Mouse (Mus musculus): ENCODE data around the gene U2surp.

DNA sequence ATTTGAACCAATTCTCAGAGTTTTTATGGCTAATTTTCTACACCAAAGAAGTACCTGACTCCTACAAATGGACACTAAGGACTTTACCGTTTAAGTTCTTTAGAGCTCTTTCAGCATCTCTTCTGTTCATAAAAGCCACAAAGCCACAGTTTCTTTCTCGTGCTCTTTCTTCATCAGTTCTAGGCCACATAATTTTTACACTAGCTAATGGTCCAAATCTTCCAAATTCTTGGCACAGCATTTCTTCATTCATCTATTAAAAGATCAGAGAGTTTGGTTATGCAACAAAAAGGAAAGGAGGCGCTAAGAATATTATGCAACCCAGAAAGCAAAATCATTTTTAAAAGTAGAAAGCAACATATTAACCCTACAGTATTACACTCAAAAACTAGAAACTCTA is 21.8 kb downstream of the U2surp start:
- no peak for TF ChIP-seq CTCF (IDR thresholded peaks at IDR 0.05; ENCODE audit: borderline replicate concordance, control insufficient read depth, extremely low read depth, insufficient read depth, low read length, poor library complexity)
- no peak for TF ChIP-seq POLR2A (IDR thresholded peaks at IDR 0.05; ENCODE audit: control insufficient read depth, extremely low read depth, insufficient read depth, low read length, poor library complexity)

All from thymus, adult 2 months (tissue).